Mouse (Mus musculus): ENCODE measurements around the gene Atox1.
"Not testable (repeated sequence)": the region's sequence is repeated elsewhere in the genome, so short reads cannot be mapped to it uniquely, and the experiment has no call there.

The Atox1 gene

DNA sequence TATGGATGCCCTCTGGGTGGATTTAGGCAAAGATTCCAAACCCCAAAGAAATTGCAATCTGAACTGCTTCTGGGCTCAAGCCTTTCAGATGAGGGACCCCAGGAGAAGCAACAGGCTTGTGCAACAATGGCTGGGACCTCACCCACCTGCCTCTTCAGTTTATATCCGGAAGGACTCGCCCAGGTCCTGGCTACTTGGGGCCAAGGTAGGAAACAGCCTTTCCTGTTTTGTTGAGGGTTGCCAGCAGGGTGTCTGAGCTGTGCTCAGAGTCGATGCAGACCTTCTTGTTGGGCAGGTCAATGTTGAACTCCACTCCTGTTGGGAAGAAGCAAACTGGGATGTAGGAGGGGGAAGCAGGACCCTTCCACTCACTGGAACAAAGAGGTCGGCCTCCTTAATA is 10.7 kb downstream of the Atox1 start:
- DNase-seq = no peak

DNA sequence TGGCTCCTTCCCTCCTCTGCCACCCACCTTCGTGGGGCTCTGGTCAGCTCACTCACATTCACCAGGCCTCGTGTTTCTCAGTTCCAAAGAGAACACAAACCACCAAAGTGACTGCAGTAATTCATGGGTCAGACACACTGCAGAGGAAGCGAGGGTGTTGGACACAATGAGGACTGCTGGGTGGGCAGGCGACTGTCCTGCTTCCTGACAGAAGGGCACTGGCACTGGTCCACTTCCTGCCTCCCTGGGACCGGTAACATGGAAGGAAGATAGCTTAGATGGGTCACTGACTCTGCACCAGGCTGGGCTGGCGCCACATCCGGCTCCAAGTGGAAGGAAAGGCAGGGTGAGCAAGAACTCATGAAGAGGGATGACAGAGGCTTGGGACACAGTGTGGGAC is 11.5 kb downstream of the Atox1 start:
- no peak for DNase-seq

DNA sequence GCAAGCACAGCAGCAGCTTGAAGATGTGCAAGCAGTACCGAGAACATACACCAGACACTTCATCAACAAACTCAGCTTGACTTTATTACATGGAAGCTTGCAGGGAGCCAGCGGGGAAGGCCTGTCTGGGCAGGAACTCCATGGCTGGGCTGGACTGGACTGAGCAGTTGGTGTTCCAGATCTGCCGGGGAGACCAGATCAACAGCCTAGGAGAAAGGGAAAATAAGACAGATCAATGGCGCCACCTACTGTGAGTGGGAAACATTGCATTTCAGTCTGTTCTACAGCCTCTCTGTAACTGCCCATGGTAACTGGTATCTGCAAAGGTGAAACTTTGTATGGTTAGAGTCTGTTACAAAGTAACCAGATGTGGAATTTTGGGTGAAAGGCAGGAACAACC is 14.5 kb downstream of the Atox1 start:
- DNase-seq = peak; percentile 90

DNA sequence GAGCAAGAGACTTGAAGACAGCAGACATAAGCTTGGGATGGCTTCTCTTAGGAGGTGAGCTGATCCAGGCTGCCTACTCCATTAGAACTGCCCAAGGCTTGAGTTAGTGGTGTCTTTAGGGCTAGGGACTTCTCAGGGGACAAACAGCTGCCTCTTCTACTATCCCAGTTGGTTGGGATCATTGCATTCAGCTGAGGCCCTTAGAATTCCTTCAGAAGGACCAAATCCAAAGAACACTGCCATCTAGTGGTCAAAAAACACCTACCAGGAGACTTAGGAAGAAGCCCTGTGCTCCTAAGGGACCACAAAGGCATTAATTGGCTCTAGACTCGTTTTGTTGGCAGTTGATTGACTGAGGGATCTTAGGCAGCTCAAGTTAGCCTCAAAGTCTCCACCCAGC is 16.3 kb downstream of the Atox1 start:
- DNase-seq = peak; percentile 85

DNA sequence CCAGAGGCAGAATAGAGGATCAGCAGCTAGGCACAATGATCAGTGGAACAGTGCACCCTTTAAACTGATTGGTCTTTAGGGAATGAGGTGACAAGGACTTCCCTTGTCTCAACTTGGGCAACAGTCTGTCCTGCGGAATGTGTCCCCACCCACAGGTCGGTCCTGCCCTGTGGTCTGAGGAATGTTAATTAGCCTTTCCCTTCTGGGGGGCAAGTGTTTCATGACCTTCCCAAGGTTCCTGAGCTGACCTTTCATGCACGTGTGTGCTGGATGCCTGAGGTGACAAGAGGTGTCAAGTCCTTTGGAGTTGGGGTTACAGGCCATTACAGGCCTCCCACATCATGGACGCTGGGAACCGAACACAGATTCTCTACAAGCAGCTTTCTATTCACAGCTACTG is 21.3 kb downstream of the Atox1 start:
- no peak for DNase-seq

- peak; percentile 68 for DNase-seq
Observed at GRCm38 (mm10) chr11:55438031-55438430, 23.0 kb downstream of the Atox1 start.

GRCm38 (mm10) chr11:55436089-55436488 is 24.9 kb downstream of the Atox1 start:
- DNase-seq = no peak

GRCm38 (mm10) chr11:55432981-55433380 is 28.1 kb downstream of the Atox1 start:
- no peak for DNase-seq

DNA sequence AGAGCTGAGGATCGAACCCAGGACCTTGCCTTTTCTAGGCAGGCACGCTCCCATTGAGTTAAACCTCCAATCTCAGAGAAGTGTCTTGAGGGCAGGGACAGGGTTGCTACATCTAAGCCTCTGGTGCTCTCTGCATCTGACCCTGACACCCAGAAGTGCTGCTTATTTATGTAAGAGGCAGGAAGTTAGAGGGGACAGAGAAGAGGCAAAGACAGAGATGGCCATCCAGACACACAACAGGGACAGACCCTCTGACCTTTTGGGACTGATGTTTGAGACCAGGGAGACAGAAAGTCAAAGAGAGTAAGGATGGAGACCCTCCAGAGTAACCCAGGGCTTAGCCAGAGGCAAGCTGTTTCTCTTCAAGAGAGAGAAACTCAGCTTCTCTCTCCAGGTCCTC is 31.1 kb downstream of the Atox1 start:
- no peak for DNase-seq

DNA sequence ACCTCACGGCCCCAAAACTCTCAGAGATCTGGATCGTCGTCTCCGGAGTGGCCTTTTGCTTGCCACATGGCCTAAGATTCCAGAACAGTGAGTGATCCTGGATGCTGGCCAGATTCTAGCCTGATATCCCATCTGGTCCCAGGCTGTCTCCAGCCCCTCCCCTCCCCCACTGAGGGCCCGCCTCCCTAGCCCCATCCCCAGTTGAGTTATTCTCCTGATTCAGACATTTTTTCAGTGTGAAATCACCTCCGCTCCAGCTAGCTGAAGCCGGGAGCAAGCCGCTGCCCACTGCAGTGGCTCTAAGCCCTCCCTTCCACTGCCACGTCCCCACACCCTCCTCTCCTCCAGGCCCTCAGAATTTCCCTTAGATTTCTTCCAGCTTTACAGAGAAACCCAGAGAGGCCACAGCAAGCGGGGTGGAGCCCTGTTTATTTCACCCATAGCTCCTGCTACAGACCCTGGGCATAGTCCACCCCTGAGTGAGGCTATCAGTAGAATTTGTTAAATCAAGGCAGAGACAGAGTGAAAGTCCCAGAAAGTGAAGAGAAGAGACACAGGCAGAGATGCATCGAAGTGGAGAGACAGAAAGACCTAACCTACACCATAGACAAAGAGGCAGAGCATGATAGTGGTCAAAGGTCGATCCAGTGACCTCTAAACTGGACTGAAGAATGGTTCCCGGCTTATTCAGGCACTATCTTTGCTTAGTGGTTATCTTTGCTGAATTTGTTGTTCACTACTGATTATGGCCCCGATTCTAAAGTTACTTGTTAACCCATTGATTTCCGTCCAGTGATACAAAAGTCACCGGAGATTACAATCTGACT is 32.6 kb downstream of the Atox1 start:
- DNase-seq = peak; percentile 71

DNA sequence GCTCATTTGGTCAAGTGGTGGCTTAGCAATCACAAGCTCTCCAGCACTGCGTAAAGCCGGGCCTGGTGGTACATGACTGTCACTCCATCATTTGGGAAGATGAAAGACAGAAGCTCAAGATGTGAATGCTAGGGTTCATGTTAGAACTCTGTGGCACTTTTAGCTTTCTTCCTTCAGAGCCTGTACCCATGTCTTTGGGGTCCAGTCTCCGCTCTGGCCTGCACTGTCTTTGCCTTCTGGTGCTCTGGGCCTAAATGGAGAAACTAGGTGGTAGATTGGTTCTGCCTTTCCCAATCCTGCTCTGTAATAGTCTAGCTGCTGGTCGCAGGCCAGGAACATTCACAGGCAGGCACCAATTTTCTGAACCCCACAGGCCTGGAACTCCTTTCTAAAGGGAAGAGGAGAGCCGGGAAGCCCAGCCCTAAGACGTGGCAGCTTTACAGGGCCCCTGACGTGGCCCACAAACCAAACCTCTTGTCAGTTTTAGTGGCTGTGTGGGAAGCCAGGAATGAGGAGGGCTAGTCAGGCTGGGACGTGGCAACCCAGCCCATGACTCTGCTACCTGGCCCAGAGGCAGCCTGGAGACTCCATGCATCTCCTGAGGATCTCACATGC is 36.2 kb downstream of the Atox1 start:
- DNase-seq = no peak

DNA sequence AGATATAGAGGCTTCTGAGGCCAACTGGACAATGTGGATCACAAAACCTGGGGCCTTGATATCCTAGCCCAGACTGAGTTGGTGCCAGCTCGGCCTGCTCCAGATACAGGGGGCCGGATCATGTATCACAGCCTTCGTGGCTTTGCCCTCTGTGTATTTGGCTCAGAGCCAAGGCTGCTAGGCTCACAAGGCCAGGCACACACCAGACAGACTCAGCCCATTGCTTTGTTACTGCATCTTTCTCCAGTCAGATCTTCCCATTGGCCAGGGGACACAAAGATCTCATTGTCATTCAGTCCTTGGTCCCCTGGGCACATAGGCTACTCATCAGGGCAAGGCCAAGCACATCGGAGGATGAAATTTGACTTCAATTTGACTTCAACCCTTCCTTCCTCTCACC is 37.3 kb downstream of the Atox1 start:
- DNase-seq = peak; percentile 52

- DNase-seq = no peak
Observed at GRCm38 (mm10) chr11:55422978-55423377, 38.1 kb downstream of the Atox1 start, which contains the start of gene Sparc. TSS of gene Sparc (minus strand) at chr11:55423183.

DNA sequence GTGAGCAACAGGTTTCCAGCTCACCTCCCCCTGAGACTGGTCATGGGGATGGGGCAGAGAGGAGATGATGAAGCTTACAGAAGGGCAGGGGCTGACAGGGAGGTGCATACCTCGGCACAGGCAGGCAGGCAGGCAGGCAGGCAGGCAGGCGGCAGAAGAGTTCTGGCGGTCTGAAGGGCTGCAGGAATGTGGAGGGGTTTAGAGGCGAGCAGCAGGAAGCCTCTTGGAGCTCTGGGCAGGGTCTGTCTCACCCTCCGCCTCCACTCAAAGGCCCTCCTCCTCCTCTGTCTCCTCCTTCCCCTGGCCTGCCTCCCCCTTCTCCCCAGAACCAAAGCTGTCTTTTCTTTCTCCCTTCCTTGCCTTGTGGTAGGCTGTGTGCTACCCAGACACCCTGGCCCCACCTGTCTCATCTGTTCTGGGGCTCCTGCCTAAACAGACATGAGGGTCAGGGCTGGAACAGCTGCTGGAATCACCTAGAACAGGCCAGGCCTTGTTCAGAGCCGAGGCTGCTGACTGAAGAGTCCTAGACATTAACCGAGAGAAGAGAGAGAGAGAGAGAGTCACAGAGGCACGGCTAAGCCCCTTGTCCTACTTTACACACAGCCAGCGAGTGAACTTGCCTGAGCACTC is 41.2 kb downstream of the Atox1 start:
- DNase-seq = no peak

DNA sequence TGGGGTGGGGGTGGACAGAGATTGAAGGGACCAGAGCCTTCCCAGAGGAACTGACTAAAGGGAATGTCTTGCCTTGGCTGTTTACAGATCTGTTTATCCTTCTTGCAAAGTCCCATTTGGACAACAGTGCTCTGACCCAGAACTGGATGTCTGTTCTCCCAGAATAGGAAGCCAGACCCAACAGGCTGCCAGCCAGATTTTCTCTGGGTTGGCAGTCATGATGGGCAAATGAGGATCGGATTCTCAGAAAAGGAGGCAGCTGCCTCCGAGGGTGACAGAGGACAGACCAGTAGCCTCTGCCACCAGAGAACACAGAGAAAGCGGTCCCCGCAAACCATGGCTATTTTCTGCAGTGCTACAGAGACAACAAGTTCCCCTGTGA is 41.8 kb downstream of the Atox1 start:
- peak; percentile 88 for DNase-seq

- DNase-seq = no peak
Observed at GRCm38 (mm10) chr11:55418704-55419061, 42.4 kb downstream of the Atox1 start.

- DNase-seq = no peak
Observed at GRCm38 (mm10) chr11:55417898-55418703, 42.9 kb downstream of the Atox1 start.

DNA sequence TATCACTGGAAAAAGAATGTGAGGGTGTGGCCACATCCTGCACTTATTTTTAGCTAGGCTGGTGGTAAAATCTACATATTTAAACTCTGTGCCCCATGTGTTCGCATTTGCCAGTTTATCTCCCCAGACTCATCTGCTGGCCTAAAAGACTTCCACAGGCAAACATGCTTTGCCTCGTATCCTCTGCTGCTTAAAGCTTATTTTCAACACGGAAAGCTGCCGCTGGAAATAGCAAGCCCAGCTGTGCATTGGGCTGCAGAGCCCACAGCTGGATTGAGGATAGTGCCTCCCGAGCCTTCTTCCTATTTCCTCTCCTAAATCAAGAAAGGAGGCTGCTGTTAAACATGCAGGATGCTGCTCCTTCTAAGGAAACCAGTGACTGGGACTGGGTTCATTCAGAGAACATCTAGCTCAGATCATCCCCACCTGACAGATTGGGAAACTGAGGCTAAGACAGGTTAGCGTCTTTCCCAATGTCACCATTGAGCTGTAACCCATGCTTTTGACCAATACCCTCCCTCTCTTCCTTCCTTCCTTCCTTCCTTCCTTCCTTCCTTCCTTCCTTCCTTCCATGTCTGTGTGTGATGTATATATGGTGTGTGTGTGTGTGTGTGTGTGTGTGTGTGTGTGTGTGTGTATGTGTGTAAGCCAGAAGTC is 44.3 kb downstream of the Atox1 start:
- no peak for DNase-seq

- DNase-seq = not testable (repeated sequence)
Observed at GRCm38 (mm10) chr11:55415731-55416130, 45.3 kb downstream of the Atox1 start.

GRCm38 (mm10) chr11:55415036-55415704 is 45.9 kb downstream of the Atox1 start:
- DNase-seq = no peak

DNA sequence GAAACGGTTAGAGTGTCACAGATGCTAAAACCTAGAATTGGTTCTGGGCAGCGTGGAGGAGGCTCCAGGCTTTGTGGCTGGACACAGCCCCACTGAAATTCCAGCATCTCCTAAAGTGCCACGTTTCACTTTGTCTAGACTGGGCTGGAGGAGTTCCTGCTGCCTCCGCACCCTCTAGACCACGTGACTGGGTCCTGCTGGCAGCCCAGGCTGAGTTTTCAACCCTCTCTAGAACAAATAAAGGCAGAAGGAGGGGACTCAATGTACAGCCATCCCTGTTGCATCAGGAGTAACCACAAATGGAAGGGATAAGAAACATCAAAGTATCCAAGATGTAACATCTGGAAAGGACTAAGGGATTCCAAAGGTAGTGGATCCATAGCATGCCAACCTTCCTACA is 46.7 kb downstream of the Atox1 start:
- DNase-seq = no peak

GRCm38 (mm10) chr11:55413416-55413796 is 47.6 kb downstream of the Atox1 start:
- no peak for DNase-seq
